Mouse (Mus musculus) monocyte, adult 59 days (primary cell): ENCODE results near the gene Marc1. TPM values are rescaled to one million over a fixed set of nuclear protein-coding genes. Genes with fewer than 3 reads are reported as not detected.

Experiments used
- total RNA-seq, 2 experiments: library from RNA; stranded (reverse); gene quantifications; one replicate each; pipeline ENCODE4 v1.2.4; 2023

Marc1 gene
- not detected for total RNA-seq

GRCm38 (mm10) chr1:184810780-184811575, at the start of gene Marc1:
TSS of gene Marc1 (minus strand) at chr1:184811313.

GRCm38 (mm10) chr1:184846092-184846750, 35.1 kb upstream of the Marc1 start, which contains the start of gene Marc2:
TSS of gene Marc2 (minus strand) at chr1:184846451.

Other genes with a start within 250 kb of the Marc1 start
- 10 to 100 TPM; 45.8 to 47.9 TPM for gene Hlx, start 78.7 kb downstream of the Marc1 start, total RNA-seq
- 100 to 1,000 TPM in 1 of 2 experiments, 10 to 100 TPM in 1; 99.9 to 126 TPM for gene Marc2, start 35.1 kb upstream of the Marc1 start, total RNA-seq
- gene C130074G19Rik, start 71.9 kb upstream of the Marc1 start, total RNA-seq = not detected
- gene Mark1, start 188.3 kb upstream of the Marc1 start, total RNA-seq = not detected